Mouse (Mus musculus): ENCODE measurements around the gene A030005K14Rik.

Gene A030005K14Rik

GRCm38 (mm10) chr1:83059278-83059677, at the start of gene A030005K14Rik:
A030005K14Rik (minus strand) TSS chr1:83059378.
- no peak for DNase-seq

DNA sequence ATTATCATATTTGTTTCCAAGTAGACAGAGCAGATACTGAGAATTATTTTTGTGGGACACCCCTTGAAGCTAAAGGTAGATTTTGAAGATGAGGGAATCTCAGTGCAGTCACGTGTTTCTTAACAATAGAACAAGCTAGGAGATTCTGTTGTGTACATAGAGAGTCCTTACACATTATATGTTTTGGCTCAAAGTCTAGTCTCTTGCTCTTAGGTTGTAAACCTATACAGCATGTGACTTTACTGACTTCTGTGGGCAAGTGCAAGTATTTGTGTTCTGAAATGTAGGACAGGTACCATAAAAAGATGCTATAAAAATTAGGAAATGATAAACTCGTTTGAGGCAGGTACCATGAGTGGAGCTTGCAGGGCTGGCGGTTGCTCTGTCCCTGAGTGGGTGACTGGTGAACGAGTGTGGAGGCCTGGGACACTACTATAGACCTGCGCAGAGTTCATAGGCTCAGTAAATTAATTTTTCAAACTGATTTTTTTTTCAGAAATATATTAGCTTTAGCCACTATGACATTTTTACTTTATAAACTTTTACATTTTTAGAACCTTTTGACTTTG, 48.3 kb upstream of the A030005K14Rik start:
- DNase-seq = no peak

DNA sequence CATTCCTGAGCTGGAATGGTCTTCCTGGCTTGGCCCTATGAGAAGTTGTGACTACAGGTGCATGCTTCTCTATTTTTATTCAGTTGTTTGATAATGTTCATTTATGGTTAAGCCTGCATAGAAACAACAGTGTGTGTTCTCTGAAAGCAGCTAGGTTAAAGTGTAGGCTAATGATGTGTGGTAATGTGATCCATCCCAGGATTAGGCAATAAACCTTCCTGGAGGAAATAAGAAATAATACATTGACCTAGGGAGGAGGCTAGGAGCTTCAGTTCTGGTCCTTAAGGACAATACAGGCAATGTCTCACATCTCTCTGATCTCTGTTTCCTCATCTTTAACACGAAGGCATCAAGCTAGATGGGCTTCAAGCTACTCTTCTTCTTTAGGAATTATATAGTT, 46.3 kb upstream of the A030005K14Rik start:
- no peak for DNase-seq

DNA sequence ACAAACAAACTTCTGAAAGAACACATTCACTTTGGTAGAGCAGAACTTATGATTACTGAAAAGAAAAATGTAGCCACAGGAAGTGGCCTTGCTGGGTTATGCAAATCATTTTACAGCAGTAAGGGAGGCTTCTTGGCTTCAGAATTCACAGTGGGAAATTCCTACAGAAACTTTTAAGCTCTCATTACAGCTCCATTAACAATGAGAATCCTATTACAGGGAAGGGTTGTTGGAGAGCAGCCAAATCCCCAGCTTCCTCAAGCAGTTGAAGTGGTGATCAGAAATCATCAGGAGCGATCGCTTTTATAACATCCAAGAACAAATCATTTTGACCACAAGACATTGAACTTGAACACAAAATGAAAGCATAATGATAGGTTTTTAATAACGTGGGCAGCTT, 42.7 kb upstream of the A030005K14Rik start:
- no peak for DNase-seq

GRCm38 (mm10) chr1:83099580-83100137, 40.5 kb upstream of the A030005K14Rik start:
- DNase-seq = no peak

GRCm38 (mm10) chr1:83099160-83099559, 40.0 kb upstream of the A030005K14Rik start:
- no peak for DNase-seq

GRCm38 (mm10) chr1:83096935-83097334, 37.8 kb upstream of the A030005K14Rik start:
- DNase-seq = no peak

GRCm38 (mm10) chr1:83091268-83091667, 32.1 kb upstream of the A030005K14Rik start:
- no peak for DNase-seq

DNA sequence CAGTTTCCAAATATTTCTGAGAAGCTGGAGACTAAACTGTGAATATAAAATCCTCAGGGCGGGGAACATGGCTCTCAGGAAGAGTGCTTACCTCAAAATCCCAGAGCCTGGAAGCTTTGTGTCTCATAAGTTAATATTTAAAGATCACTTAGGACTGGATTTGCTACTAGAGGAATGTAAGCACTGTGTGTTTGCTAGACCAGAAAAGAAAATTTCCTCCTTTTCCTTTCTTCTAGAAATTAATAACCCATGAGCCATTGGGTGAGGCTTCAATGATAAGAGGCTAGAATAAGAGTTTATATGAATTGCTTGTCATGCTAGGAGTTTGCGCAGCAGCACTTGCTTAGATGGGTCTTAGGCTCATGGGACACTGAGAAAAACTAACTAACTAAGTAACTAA, 25.6 kb upstream of the A030005K14Rik start:
- DNase-seq = no peak

DNA sequence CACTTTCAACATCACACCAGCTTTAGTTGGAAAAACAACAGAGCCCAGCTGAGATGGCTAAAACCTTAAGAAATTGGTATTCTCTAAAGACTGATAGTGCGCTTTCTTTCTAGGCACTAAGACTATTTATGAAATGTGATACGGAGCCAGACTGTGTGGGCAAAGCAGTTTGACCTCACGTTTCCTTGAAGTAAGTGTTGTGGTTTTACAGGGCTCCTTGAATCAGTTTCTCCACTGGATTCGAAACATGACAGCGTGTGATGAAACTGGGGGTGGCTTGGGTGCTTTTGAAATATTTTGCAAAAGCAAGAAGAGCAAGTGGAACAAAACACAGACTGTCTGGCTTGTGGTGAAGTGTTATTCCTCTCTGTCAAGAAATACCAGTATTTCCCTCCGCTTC, 17.8 kb upstream of the A030005K14Rik start:
- DNase-seq = no peak

- peak in 1 of 2 experiments; percentile 23 for DNase-seq
Measured at GRCm38 (mm10) chr1:83076190-83076917, 17.2 kb upstream of the A030005K14Rik start.

- DNase-seq = no peak
Measured at GRCm38 (mm10) chr1:83075526-83076189, 16.5 kb upstream of the A030005K14Rik start.

DNA sequence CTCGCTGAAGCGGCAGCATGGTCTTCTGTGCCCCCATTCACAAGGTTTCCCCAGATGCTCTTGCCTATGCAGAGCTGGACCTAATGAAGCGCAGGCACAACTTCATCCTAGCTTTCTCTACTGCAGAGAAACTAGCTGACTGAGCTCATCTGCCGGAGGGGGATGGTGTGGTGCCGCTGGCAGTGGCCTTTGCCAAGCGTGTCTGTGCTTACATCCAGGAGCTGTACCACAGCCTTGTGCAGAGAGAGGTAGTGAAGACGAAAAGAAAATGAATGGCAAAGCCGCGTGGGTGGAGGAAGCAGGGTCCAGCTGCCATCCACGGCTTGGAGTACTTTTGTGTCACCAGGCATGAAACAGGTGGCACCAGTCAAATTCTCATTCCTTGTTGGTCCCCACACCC, 8.0 kb upstream of the A030005K14Rik start:
- no peak for DNase-seq

- no peak for DNase-seq
Measured at GRCm38 (mm10) chr1:83066577-83066976, 7.4 kb upstream of the A030005K14Rik start.

- no peak for DNase-seq
Measured at GRCm38 (mm10) chr1:83064851-83065250, 5.7 kb upstream of the A030005K14Rik start.

GRCm38 (mm10) chr1:83060643-83061042, 1.5 kb upstream of the A030005K14Rik start, which contains the start of gene Krtap28-13:
Krtap28-13 (plus strand) TSS chr1:83060930.
- no peak for DNase-seq

DNA sequence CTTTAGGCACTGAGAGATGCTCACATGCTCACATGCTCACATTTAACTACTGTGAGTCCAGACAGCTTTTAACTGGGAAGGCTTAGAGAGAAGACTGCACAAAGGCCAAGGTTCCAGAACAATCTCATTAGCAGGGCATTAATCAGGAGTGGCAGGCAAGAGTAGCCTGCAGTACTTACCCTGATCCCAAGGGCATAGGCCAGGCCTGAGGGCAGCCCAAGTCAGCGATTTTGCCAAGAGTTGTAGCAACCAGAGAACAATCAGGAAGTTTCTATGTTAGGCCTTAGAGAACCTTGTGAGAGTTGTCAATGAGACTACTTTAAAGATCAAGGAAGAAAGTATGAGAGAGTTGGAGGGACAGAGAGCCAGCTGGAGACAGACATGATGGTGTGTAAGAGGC, 697 bp downstream of the A030005K14Rik start:
- DNase-seq = no peak

DNA sequence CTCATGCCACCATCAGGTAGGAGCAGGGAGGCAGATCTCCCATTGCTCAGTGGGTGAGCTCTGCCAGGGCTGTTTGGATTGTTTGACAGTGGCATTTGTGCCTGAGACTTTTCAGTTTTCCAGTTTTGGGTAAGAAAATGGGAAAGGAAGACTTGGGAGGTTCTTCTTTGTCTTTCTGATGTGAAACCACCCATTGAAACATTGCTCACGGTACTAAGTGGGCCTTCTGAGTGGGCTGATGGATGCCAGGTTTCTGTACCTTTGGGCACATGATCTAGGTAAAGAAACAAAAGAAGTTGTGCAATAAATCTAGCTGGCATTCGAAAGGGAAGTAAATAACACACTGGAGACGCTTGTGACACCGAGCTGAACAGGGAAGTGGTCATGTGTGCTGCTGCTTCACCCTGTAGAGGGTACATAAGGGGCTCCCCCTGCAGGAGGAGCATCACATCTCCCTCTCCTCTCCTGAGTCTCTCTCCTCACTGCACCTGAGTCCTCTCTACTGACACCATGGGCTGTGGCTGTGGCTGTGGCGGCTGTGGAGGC, 14.2 kb downstream of the A030005K14Rik start, which contains the start of gene Gm47969:
TSS of gene Gm47969 (plus strand) at position 51 of the 546 bp plus-strand sequence.
- DNase-seq = peak; percentile 32 to 46

DNA sequence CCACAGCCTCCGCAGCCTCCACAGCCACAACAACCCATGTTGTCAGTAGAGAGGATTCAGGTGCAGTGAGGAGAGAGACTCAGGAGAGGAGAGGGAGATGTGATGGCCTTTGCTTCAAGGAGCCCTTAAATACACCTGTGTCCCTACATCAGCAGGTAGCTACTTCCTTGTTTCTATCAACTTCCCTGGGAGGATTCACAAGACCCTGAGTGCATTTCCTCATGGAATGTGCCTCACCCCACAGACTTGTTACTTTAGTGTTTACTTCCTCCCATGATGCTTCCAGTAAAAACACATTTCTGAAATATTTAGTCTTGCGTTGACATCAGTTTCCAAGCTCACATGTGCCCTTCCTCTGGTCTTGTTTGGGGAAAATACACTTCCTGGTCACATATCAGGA, 16.8 kb downstream of the A030005K14Rik start, which contains the start of gene Krtap28-10:
TSS of gene Krtap28-10 (minus strand) at position 101 of the 400 bp plus-strand sequence.
- DNase-seq = no peak

DNA sequence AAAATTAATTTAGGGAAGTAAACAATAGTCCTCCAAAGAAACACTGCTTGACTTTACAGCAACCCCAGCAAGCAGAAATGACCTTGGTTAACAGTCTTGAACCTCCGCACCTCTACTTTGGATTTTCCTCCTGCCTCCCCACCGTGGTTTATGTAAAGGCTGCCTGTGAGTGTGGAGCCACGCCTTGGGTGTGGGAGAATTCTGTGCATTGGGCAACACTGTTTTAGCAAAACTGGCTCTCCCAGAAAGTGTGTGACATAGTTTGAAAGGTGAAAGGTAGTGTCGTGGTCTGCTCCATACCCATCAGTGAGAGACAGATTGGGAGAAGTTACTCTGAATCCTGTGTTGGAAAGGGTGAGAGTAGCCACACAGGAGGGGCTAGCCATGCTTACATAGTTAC, 20.1 kb downstream of the A030005K14Rik start:
- no peak for DNase-seq

GRCm38 (mm10) chr1:83038109-83038672, 21.0 kb downstream of the A030005K14Rik start, which contains the start of gene Slc19a3:
Slc19a3 (minus strand) TSS chr1:83038448.
- peak; percentile 25 to 60 for DNase-seq

DNA sequence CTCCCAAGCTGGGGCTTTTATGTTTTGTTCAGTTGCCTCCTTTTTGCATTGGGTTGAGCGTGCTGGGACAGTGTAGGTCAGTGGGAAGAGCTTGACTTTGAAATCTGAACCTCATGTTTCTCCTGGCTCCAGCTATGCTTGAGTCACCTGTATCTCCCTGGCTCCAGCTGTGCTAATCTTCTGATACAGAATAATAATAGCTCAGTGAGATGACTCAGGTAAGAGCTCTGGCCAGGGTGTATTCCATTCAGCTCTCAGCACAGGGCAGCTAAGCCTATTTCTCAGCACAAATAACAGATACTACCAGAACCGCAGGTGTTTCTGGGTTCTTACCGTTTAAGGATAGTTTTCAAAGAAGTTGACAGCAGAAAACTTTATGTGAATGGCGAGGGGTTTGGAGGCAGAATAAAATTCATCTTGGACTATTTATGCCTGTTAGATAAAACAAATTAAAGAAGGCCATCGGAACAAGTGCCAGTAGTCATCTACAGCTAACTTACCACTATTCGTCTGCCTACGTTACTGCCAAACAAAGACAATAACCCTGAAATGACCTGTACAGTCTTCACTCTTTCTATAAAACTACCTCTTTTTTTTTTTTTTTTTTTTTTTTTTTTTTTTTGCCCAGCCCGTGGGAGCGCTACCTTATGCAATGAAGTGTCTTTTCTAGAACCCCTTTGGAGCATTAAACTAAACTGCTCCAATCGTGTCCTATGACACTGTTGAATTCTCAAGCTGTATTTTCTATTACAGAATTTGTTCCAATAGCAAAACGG, 22.1 kb downstream of the A030005K14Rik start:
- no peak for DNase-seq
